Mouse (Mus musculus): ENCODE measurements around the gene Fcgr1. TPM values are rescaled to one million over a fixed set of nuclear protein-coding genes. Genes with fewer than 3 reads are reported as not detected.
"Not testable (repeated sequence)": the region's sequence is repeated elsewhere in the genome, so short reads cannot be mapped to it uniquely, and the experiment has no call there.

The Fcgr1 gene
- polyA plus RNA-seq, 1 experiment from 2014 or later = 0.60 TPM

DNA sequence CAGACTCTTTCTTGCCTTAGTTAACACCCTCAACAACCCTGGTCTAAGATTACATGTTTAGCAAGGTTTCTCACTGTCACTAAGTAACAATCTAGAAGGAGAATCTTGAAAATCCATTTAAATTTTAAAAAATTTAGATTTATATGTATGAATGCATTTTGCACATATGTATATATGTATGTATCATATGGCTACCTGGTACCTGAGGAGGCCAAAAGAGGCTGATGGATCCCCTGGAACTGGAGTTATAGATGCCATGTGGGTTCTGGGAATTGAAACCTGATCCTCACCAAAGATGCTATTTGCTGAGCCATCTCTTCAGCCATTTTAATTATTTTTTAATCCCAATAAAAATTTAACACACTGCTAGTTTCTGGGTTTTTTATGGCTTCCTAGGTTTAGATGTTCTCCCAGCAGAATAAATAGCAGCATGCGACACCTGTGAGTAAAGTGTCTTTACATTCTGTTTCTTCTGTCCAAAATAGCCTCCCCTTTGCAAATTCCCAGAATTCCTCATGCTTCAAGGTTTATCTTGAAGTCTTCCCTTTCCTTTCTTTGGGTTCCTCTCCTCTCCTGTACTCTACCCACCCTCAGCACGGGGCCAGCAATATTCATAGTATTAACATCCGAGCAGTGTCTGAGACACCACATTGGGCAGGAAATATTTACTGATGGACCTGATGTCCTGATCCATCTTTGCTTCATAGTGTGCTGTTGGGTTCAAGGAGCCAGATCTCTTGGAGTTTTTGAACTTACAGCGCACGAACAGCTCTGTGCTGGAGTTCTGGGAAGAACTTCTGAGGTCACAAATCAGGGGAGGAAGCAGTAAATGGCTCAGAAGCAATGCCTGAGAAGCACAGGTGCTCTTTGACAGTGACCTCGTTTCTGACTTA is 45.4 kb downstream of the Fcgr1 start:
- Histone ChIP-seq H3K4me1 (peaks cover 58% of the 10 kb centered on the region), H3K4me3 (peak overlapping the region; percentile 56)
- 55% methylated on average over 6 of the region's 6 CpGs for WGBS

DNA sequence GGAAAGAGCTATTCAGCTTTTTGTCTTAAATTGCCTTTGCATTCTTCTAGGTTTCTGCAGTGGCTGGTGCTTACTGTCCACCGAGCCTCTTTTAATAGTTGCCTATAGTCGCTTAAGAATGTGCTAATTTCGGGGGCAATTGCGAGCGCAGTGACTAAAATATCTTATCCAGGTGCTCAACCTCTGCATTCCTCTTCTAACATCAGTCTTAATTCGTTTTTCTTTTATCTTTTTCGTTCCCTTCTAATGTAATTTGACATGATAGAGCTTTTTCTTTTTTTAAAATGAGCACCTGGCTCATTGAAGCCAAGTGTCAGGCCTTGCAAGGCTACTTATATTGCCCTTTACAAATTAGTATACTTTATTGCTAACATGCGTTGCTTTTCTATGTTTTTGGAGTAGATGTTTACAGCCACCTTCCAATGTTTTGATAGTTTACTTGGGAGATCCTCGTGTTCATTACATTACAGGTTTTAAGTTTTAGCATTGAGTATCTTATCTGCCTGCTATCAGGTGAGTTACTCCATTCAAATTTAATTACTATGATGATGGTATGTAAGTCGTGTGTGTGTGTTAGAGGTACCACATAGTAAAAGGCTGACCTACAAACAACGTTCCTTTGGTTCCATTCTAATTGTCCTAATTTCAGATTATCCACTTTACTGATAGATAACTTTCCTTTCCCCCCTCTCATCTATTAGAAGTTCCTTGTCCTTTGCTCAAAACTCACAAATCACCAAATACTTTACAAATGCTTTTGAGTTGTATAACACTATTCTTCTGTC is 46.2 kb downstream of the Fcgr1 start:
- WGBS = 3% methylated on average over 11 of the region's 11 CpGs
- Histone ChIP-seq H3K27ac (peak overlapping the region; percentile 85), H3K9me3 (replicated peaks) (no peaks in the 10 kb centered on the region), H3K4me3 (peak overlapping the region; percentile 56), H3K4me1 (peaks cover 66% of the 10 kb centered on the region), H3K27me3 (ENCODE audit: low read depth, poor library complexity, severe bottlenecking) (peaks cover 13% of the 10 kb centered on the region), H3K36me3 (no peaks in the 10 kb centered on the region)
- no peak for DNase-seq (ENCODE audit: low spot score)

More for the DNA sequence above, 45.4 kb downstream of the Fcgr1 start:
- DNase-seq (ENCODE audit: low spot score) = no peak
- Histone ChIP-seq H3K9me3 (replicated peaks) (no peaks in the 10 kb centered on the region), H3K27me3 (ENCODE audit: low read depth, poor library complexity, severe bottlenecking) (peaks cover 21% of the 10 kb centered on the region), H3K36me3 (no peaks in the 10 kb centered on the region), H3K27ac (peak overlapping the region; percentile 85; the same call in 1 of the 2 replicates)

DNA sequence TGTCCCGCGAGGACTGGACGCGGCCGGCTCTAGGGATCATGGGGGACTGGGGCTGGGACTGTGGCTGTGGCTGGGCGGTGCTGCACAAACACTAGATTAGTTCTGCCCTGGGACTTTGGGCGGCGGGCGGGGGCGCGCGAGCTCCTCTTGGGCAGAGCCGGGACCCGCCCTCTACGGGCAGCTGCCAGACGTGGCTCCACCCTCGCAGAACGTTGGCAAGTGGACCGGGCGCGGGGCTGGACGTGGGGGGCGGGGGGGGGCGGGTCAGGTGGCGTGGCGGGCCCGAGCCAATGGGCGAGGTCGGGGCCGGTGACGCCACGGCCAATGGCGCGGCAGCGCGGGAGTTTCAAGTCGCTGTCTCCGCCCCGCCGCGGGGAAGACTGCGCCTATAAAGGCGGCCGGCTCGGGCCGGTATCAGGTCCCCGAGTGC is 47.3 kb downstream of the Fcgr1 start, which contains the start of gene Hist2h3c1:
Hist2h3c1 (plus strand) TSS at position 259 of the 430 bp plus-strand sequence.
- H3K4me3 ChIP-seq = peak within 1 kb of the TSS; percentile 56
- not testable (repeated sequence) for H3K27me3 ChIP-seq (ENCODE audit: low read depth, poor library complexity, severe bottlenecking); DNase-seq (ENCODE audit: low spot score); H3K36me3 ChIP-seq; H3K9me3 ChIP-seq (replicated peaks)
- WGBS = 0% methylated on average over 10 of the region's 47 CpGs
- peak within 1 kb of the TSS; percentile 85 for H3K27ac ChIP-seq
- H3K4me1 ChIP-seq = peaks cover 71% of the 10 kb centered on the region

DNA sequence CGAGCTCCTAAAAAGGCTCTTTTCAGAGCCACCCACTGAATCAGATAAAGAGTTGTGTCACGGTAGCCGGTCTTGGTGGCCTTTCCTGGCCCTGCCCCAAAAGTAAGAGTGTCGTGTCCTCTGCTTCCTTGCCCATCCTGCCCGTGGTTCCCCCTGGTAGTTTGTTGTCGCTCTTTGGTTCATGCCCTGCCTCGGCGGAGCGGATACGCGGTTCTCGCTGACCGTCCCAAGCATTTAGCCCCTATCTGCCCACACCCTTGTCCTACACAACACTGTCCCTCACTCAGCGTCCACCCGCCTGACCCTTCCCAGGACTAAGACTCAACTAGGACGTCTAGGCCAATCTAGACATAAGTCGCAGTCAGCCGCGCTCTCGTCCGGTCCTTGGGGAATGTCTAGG is 47.8 kb downstream of the Fcgr1 start:
- Histone ChIP-seq H3K4me1 (peaks cover 70% of the 10 kb centered on the region), H3K4me3 (peak overlapping the region; percentile 34; the same call in 1 of the 2 replicates)
- H3K27me3 ChIP-seq (ENCODE audit: low read depth, poor library complexity, severe bottlenecking); DNase-seq (ENCODE audit: low spot score); H3K9me3 ChIP-seq (replicated peaks); H3K27ac ChIP-seq; H3K36me3 ChIP-seq: not testable (repeated sequence)
- WGBS = under 1% methylated on average over 12 of the region's 21 CpGs

DNA sequence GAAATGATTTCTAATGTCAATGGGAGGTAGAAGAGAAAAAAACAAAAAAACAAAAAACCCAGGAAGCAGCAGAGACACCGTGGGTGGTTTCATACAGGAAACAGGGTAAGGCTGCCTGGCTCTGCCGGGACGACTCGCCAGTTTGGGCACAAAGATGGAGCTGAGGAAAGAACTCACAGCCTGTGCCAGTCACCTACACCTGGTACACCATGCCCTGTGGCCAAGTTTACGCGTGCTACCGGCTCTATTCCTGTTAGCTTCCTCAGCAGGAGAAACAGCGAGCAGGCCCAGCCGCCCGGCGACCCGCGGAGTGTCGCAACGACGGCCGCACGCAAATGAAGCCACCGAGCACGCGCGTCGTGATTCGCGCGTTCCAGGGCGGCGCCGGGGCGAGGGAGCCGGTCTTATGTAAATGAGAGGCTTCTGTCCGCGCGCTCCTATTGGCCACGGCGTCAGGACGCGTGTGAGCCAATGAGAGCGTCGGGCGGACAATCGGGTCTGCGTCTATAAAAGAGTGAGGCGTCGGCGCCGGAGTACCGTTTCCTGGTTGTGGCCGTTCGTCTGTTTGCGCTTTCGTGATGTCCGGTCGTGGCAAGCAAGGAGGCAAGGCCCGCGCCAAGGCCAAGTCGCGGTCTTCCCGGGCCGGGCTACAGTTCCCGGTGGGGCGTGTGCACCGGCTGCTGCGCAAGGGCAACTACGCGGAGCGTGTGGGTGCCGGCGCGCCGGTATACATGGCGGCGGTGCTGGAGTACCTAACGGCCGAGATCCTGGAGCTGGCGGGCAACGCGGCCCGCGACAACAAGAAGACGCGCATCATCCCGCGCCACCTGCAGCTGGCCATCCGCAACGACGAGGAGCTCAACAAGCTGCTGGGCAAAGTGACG is 48.5 kb downstream of the Fcgr1 start, which contains the start of gene Hist2h2aa1:
Hist2h2aa1 (plus strand) TSS at position 495 of the 884 bp plus-strand sequence.
- Histone ChIP-seq H3K4me1 (peaks cover 68% of the 10 kb centered on the region), H3K27ac (peak within 1 kb of the TSS; percentile 95), H3K4me3 (peak within 1 kb of the TSS; percentile 55)
- not testable (repeated sequence) for H3K27me3 ChIP-seq (ENCODE audit: low read depth, poor library complexity, severe bottlenecking); H3K9me3 ChIP-seq (replicated peaks); H3K36me3 ChIP-seq
- DNase-seq (ENCODE audit: low spot score) = peak; percentile 83
- WGBS = under 1% methylated on average over 47 of the region's 88 CpGs

DNA sequence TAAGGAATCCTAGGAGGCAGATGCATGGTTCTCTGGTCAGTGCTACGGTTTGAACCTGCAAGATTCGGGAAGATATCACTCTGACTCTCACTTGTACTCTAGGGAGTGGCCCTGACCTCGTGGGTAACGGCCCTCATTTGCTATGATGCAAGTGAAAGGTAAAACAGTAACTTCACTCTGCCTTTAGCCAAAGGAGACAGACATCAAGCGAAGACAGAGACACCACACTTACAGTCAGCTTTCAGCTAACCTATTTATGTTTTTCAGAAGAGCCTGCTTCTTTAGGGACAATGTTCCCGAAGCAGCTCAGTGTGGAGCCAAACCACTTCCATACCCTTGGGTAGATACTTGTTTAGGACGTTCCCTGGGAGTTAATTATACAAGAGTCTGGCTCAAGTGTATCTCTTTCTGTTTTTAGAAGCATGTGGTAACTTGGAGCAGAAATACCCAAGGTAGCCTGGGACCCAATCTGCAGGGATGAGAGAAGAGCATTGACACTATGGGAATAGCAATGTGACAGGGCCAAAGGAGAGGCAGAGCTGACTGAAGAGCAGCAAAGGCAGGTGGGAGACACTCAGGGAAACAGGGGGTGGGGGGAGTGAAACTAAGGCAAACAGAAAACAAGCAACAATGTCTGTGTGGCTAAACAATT is 49.7 kb downstream of the Fcgr1 start:
- no peak for DNase-seq (ENCODE audit: low spot score)
- Histone ChIP-seq H3K9me3 (replicated peaks) (no peaks in the 10 kb centered on the region), H3K4me3 (peak overlapping the region; percentile 55), H3K36me3 (no peaks in the 10 kb centered on the region), H3K27me3 (ENCODE audit: low read depth, poor library complexity, severe bottlenecking) (peaks cover 2% of the 10 kb centered on the region; the same call in 1 of the 2 replicates), H3K27ac (peak overlapping the region; percentile 95), H3K4me1 (peaks cover 56% of the 10 kb centered on the region)
- 89% methylated on average over 7 of the region's 7 CpGs for WGBS

DNA sequence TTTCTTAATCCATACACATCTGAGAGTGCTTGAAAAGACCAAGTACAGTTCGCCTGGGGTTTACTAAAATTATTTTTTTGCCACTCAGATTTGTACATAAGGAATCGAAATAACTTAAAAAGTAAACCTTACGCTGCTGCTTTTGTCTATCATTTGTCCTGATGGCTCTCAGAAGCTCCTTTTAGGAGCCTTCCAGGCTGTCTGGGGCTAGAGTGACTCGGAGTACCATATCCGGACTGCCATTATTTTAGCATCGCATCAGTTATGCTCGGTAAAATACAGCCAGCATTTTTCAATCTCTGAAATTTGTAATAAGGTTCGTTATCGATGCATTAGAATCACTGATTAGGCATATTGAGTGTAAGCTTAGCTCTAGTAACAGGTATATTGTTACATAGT is 53.0 kb downstream of the Fcgr1 start:
- Histone ChIP-seq H3K27ac (peak overlapping the region; percentile 95), H3K4me3 (peak overlapping the region; percentile 40), H3K27me3 (ENCODE audit: low read depth, poor library complexity, severe bottlenecking) (no peaks in the 10 kb centered on the region), H3K9me3 (replicated peaks) (no peaks in the 10 kb centered on the region), H3K4me1 (peaks cover 49% of the 10 kb centered on the region), H3K36me3 (no peaks in the 10 kb centered on the region)
- DNase-seq (ENCODE audit: low spot score) = no peak
- 87% methylated on average over 9 of the region's 9 CpGs for WGBS

DNA sequence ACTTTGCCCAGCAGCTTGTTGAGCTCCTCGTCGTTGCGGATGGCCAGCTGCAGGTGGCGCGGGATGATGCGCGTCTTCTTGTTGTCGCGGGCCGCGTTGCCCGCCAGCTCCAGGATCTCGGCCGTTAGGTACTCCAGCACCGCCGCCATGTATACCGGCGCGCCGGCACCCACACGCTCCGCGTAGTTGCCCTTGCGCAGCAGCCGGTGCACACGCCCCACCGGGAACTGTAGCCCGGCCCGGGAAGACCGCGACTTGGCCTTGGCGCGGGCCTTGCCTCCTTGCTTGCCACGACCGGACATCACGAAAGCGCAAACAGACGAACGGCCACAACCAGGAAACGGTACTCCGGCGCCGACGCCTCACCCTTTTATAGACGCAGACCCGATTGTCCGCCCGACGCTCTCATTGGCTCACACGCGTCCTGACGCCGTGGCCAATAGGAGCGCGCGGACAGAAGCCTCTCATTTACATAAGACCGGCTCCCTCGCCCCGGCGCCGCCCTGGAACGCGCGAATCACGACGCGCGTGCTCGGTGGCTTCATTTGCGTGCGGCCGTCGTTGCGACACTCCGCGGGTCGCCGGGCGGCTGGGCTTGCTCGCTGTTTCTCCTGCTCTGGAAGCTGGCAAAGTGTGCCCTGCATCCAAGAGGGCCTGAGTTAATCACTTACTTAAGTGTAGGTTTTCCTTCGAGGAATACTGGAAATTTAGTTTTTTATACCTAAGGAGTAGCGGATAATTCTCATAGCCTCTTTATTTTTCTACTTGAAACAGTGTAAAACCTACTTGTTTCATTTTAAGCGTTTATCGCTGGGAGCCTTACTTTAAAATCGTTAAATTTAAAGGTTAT is 53.6 kb downstream of the Fcgr1 start, which contains the start of gene Hist2h2aa2:
Hist2h2aa2 (minus strand) TSS at position 328 of the 850 bp plus-strand sequence.
- H3K36me3 ChIP-seq; H3K27me3 ChIP-seq (ENCODE audit: low read depth, poor library complexity, severe bottlenecking); H3K9me3 ChIP-seq (replicated peaks): not testable (repeated sequence)
- Histone ChIP-seq H3K4me3 (peak within 1 kb of the TSS; percentile 40), H3K27ac (peak within 1 kb of the TSS; percentile 95), H3K4me1 (peaks cover 49% of the 10 kb centered on the region)
- WGBS = 5% methylated on average over 29 of the region's 85 CpGs
- peak; percentile 75 for DNase-seq (ENCODE audit: low spot score)

DNA sequence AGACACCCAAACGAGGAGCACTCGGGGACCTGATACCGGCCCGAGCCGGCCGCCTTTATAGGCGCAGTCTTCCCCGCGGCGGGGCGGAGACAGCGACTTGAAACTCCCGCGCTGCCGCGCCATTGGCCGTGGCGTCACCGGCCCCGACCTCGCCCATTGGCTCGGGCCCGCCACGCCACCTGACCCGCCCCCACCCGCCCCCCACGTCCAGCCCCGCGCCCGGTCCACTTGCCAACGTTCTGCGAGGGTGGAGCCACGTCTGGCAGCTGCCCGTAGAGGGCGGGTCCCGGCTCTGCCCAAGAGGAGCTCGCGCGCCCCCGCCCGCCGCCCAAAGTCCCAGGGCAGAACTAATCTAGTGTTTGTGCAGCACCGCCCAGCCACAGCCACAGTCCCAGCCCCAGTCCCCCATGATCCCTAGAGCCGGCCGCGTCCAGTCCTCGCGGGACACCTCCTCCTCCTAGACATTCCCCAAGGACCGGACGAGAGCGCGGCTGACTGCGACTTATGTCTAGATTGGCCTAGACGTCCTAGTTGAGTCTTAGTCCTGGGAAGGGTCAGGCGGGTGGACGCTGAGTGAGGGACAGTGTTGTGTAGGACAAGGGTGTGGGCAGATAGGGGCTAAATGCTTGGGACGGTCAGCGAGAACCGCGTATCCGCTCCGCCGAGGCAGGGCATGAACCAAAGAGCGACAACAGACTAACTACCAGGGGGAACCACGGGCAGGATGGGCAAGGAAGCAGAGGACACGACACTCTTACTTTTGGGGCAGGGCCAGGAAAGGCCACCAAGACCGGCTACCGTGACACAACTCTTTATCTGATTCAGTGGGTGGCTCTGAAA is 54.6 kb downstream of the Fcgr1 start, which contains the start of gene Hist2h3c2:
Hist2h3c2 (minus strand) TSS at position 174 of the 840 bp plus-strand sequence.
- H3K27ac ChIP-seq = peak within 1 kb of the TSS; percentile 90
- under 1% methylated on average over 12 of the region's 68 CpGs for WGBS
- H3K27me3 ChIP-seq (ENCODE audit: low read depth, poor library complexity, severe bottlenecking); H3K9me3 ChIP-seq (replicated peaks); H3K36me3 ChIP-seq; DNase-seq (ENCODE audit: low spot score): not testable (repeated sequence)
- peak within 1 kb of the TSS; percentile 57 for H3K4me3 ChIP-seq
- peaks cover 39% of the 10 kb centered on the region for H3K4me1 ChIP-seq

DNA sequence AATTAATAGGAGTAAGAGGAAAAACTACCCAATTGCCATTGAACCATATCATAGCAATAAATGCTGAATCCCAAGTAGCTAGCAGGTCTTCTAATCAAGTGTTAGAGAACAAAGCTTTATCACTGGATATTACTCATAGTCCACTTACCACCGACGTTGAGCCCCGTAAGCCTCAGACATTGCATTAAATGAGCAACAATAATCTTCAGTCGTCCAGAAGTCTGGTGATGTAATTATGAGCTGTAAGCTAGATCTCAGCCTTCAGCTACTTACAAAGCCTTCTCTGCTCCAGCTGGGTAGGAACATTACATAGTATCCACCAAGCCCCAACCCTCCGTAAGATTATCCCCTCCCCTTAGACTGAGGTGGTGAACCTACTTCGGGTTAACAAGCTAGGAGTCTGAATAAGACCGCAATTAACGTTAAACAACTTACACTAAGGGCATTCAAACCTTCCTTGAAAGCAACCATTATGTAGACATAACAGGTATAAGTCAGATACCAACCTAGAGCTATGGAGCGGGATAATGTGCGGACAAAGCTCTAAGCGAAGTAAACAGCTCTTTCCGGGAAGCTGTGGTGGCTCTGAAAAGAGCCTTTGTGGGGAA is 55.8 kb downstream of the Fcgr1 start:
- under 1% methylated on average over 12 of the region's 12 CpGs for WGBS
- Histone ChIP-seq H3K36me3 (no peaks in the 10 kb centered on the region), H3K4me3 (peak overlapping the region; percentile 57)

More for the DNA sequence above, 55.8 kb downstream of the Fcgr1 start:
- Histone ChIP-seq H3K9me3 (replicated peaks) (no peaks in the 10 kb centered on the region), H3K27ac (peak overlapping the region; percentile 90), H3K4me1 (peaks cover 28% of the 10 kb centered on the region), H3K27me3 (ENCODE audit: low read depth, poor library complexity, severe bottlenecking) (no peaks in the 10 kb centered on the region)
- DNase-seq (ENCODE audit: low spot score) = peak; percentile 43
